Mouse (Mus musculus) kidney, embryonic 16.5 days (tissue): ENCODE data around the gene Jade1. TPM values are rescaled to one million over a fixed set of nuclear protein-coding genes. Genes with fewer than 3 reads are reported as not detected.
A peak's percentile ranks its signal among the peaks of the same experiment; 100 is the strongest.

ENCODE experiments used
- ATAC-seq: fragments of 200-750 bp; cut with Nextera tagmentation; 2 replicates; pipeline ENCODE4 v1.8.0; 2017; ENCODE audit warnings: moderate TSS enrichment; ENCODE audit not compliant: low FRiP score, low TSS enrichment
- H3K27ac ChIP-seq: fragments of 300-500 bp; sonication (generic); 2 replicates; pipeline ENCODE4 v1.5.1; 2014; ENCODE audit warnings: low read length
- H3K27me3 ChIP-seq: fragments of 300-500 bp; sonication (generic); 2 replicates; pipeline ENCODE4 v1.6.1; 2014; ENCODE audit warnings: low read length, control low read depth, mixed read lengths; ENCODE audit not compliant: insufficient read depth
- H3K36me3 ChIP-seq: fragments of 300-500 bp; sonication (generic); 2 replicates; pipeline ENCODE4 v1.6.1; 2014; ENCODE audit warnings: low read length, control low read depth, mixed read lengths; ENCODE audit not compliant: insufficient read depth
- H3K4me1 ChIP-seq: fragments of 300-500 bp; sonication (generic); 2 replicates; pipeline ENCODE4 v1.6.1; 2014; ENCODE audit warnings: low read length, control low read depth, mixed read lengths; ENCODE audit not compliant: insufficient read depth
- H3K4me2 ChIP-seq: fragments of 300-500 bp; sonication (generic); replicated peaks from 2 replicates; pipeline ENCODE4 v1.6.1; 2014; ENCODE audit warnings: low read depth, low read length
- H3K4me3 ChIP-seq: fragments of 300-500 bp; sonication (generic); 2 replicates; pipeline ENCODE4 v1.5.1; 2014; ENCODE audit warnings: mild to moderate bottlenecking, low read length
- H3K9ac ChIP-seq: fragments of 300-500 bp; sonication (generic); replicated peaks from 2 replicates; pipeline ENCODE4 v1.6.1; 2014; ENCODE audit warnings: low read length
- H3K9me3 ChIP-seq: fragments of 300-500 bp; sonication (generic); 2 replicates; pipeline ENCODE4 v1.6.1; 2016; ENCODE audit warnings: low read length, control low read depth
- WGBS: fragments of 180-500 bp; shearing (Covaris S2); extraction: QIAGEN DNeasy Blood & Tissue Kit; methylation state at CpG from one replicate; pipeline ENCODE4 v1.1.7; 2014; 5-methylcytosine and 5-hydroxymethylcytosine counted together
- polyA plus RNA-seq: library from polyadenylated mRNA; unstranded; fragments of >200 nt; fragmentation: Nextera tagmentation; extraction: Ambion mirVana; gene quantifications from 2 replicates; pipeline ENCODE4 v1.2.1, GENCODE M21; 2015

The Jade1 gene
- 21.2 TPM in 2 replicates for polyA plus RNA-seq

DNA sequence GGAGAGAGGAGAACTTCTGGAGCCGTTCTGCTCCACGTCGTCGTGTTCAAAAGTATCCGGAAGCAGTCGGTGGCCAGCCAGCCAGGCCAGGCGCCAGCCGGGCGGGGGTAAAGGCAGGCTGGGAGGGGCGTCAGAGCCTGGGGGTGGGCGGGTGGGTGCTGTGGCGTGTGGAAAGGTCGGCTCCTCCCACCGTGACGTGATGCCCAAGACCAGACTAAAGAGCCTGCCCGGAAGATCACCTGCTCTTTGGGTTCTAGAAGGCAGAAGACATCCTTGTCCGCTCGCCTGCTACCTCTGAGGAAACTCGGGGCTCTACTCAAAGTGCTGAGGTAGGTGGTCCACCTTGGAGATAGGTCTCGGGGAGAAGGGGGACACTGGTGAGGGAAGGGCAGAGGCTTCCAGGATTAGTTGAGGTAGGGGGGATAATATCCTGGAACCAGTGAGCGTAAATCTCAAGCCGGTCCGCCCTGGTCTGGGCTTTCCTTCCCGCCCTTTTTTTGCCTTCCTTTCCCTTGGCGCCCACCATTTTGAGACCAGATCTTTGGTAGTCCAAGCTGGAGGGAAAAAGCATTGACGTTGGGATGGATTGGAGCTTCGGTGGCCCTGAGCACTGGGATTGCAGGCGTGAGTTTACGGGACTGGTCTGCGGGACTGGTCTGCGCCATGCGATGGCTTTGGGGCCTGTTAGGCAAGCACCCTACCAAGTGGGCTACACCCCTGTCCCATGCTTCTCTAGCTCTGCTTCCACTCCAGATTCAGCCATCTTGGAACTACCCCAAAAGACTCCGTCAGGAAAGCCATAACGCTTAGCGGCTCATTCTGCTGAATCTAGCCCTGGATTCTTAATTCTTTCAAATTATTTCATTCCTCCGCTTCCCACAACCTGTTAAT, at the start of gene Jade1:
Gene Jade1 (plus strand): TSS at position 241 of the 891 bp plus-strand sequence.
- 98% methylated on average over 36 of the region's 36 CpGs for WGBS
- Histone ChIP-seq H3K27me3 (no peaks in the 10 kb centered on the region), H3K9ac (no peak within 1 kb of the TSS), H3K4me2 (no peak within 1 kb of the TSS), H3K36me3 (no peaks in the 10 kb centered on the region), H3K27ac (no peak within 1 kb of the TSS), H3K4me3 (no peak within 1 kb of the TSS), H3K4me1 (no peaks in the 10 kb centered on the region), H3K9me3 (peaks cover 4% of the 10 kb centered on the region)
- ATAC-seq = no peak

- Histone ChIP-seq H3K9ac (no peak overlapping the region), H3K4me2 (no peak overlapping the region), H3K27ac (no peak overlapping the region), H3K4me1 (no peaks in the 10 kb centered on the region), H3K27me3 (no peaks in the 10 kb centered on the region), H3K4me3 (no peak overlapping the region), H3K36me3 (no peaks in the 10 kb centered on the region), H3K9me3 (no peaks in the 10 kb centered on the region)
- peak; percentile 54; the same call in 1 of the 2 replicates for ATAC-seq
- WGBS = 79% methylated on average over 2 of the region's 2 CpGs
These were observed 46.1 kb upstream of the Jade1 start for GRCm38 (mm10) chr3:41509441-41509840.

GRCm38 (mm10) chr3:41510191-41510590, 45.3 kb upstream of the Jade1 start:
- no peak for ATAC-seq
- peaks cover 6% of the 10 kb centered on the region; the same call in 1 of the 2 replicates for H3K4me1 ChIP-seq
- no peak overlapping the region for H3K4me3 ChIP-seq
- no peaks in the 10 kb centered on the region for H3K9me3 ChIP-seq
- no peaks in the 10 kb centered on the region for H3K36me3 ChIP-seq
- no peak overlapping the region for H3K27ac ChIP-seq
- no peaks in the 10 kb centered on the region for H3K27me3 ChIP-seq
- WGBS = 61% methylated on average over 9 of the region's 9 CpGs
- no peak overlapping the region for H3K9ac ChIP-seq
- no peak overlapping the region for H3K4me2 ChIP-seq

DNA sequence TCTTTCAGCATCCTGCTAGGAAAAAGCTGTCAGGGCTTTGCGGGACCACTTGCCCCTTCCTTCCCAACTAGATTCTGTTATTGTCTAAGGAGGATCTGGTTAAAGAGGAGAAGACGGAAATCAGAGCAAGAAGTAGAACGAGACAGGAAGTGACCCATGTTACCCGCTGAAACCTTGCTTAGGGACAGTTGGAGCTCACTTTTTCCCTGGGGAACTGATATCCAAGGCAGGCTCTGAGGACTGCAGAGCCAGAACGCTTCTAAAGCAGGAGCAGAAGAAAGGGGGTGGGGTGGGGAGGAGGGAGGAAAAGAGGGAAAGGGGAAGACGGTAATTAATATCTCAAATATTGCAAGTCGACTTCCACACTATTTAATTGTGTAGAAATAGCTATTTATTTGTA, 44.8 kb upstream of the Jade1 start:
- Histone ChIP-seq H3K36me3 (no peaks in the 10 kb centered on the region), H3K4me3 (no peak overlapping the region), H3K27me3 (no peaks in the 10 kb centered on the region), H3K9ac (no peak overlapping the region), H3K4me1 (peaks cover 6% of the 10 kb centered on the region; the same call in 1 of the 2 replicates), H3K4me2 (no peak overlapping the region), H3K27ac (no peak overlapping the region), H3K9me3 (no peaks in the 10 kb centered on the region)
- ATAC-seq = peak; percentile 19; the same call in 1 of the 2 replicates
- WGBS = 50% methylated on average over 7 of the region's 7 CpGs

DNA sequence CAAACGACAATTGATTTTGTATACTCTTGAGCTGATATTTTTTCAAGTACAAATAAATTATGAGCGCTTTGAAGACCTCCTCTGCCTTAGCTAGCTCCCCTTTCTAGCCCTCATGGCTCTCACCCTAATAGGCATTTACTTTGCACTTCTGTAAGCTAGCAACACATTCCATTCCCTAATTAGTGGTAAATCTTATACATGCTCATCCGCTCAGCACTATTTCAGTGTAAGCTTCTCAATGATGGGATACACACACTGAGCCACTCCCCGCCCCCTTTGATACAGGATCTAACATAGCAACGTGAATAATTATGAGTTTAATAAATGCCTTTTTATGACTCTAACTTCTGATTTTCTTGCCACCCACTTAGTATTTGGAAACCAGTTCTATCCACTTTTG, 41.5 kb upstream of the Jade1 start:
- ATAC-seq = no peak
- H3K27me3 ChIP-seq = no peaks in the 10 kb centered on the region
- no peak overlapping the region for H3K27ac ChIP-seq
- H3K4me2 ChIP-seq = no peak overlapping the region
- peaks cover 6% of the 10 kb centered on the region; the same call in 1 of the 2 replicates for H3K4me1 ChIP-seq
- H3K36me3 ChIP-seq = no peaks in the 10 kb centered on the region
- no peak overlapping the region for H3K4me3 ChIP-seq
- 73% methylated on average over 5 of the region's 5 CpGs for WGBS
- H3K9ac ChIP-seq = no peak overlapping the region
- no peaks in the 10 kb centered on the region for H3K9me3 ChIP-seq

- Histone ChIP-seq H3K4me1 (peaks cover 6% of the 10 kb centered on the region; the same call in 1 of the 2 replicates), H3K9me3 (no peaks in the 10 kb centered on the region), H3K4me3 (no peak overlapping the region), H3K36me3 (no peaks in the 10 kb centered on the region), H3K27me3 (no peaks in the 10 kb centered on the region), H3K9ac (no peak overlapping the region), H3K4me2 (no peak overlapping the region), H3K27ac (peak overlapping the region; percentile 34; the same call in 1 of the 2 replicates)
- ATAC-seq = no peak
- WGBS = 66% methylated on average over 11 of the region's 11 CpGs
These were observed 40.7 kb upstream of the Jade1 start for GRCm38 (mm10) chr3:41514683-41515305.

GRCm38 (mm10) chr3:41516961-41517518, 38.5 kb upstream of the Jade1 start:
- no peak for ATAC-seq
- H3K4me3 ChIP-seq = no peak overlapping the region
- H3K9me3 ChIP-seq = no peaks in the 10 kb centered on the region
- no peak overlapping the region for H3K4me2 ChIP-seq
- peaks cover 10% of the 10 kb centered on the region for H3K4me1 ChIP-seq
- 82% methylated on average over 8 of the region's 8 CpGs for WGBS
- no peaks in the 10 kb centered on the region for H3K27me3 ChIP-seq
- H3K27ac ChIP-seq = no peak overlapping the region
- no peaks in the 10 kb centered on the region for H3K36me3 ChIP-seq
- H3K9ac ChIP-seq = no peak overlapping the region

DNA sequence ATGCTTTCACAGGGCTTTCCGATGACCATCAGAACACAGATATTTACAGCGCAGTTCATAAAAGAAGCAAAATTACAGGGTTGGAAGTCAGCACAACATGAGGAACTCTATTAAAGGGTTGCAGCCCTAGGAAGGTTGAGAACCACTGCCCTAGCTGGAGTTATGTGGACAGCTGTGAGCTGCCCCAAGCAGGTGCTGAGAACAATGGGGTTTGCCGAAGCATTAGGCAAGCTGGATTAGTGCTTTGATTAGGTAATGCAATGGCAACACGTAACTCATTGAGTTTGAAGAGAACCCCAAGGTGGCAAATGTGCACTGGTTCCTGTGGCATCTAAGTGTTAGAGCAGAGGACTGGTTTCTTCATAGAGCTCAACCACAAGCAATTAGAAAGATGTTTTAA, 34.6 kb upstream of the Jade1 start:
- WGBS = 88% methylated on average over 4 of the region's 4 CpGs

GRCm38 (mm10) chr3:41521733-41522132, 33.8 kb upstream of the Jade1 start:
- Histone ChIP-seq H3K27me3 (no peaks in the 10 kb centered on the region), H3K9me3 (no peaks in the 10 kb centered on the region), H3K4me2 (peak overlapping the region; percentile 18), H3K9ac (no peak overlapping the region), H3K4me3 (no peak overlapping the region), H3K27ac (peak overlapping the region; percentile 39; the same call in 1 of the 2 replicates), H3K36me3 (no peaks in the 10 kb centered on the region), H3K4me1 (peaks cover 6% of the 10 kb centered on the region)
- ATAC-seq = 0 out of 2 replicates have a peak, but pooled peaks have one; percentile 18
- WGBS = 47% methylated on average over 3 of the region's 3 CpGs

More for the DNA sequence above, 34.6 kb upstream of the Jade1 start:
- H3K27me3 ChIP-seq = no peaks in the 10 kb centered on the region
- no peaks in the 10 kb centered on the region for H3K9me3 ChIP-seq
- ATAC-seq = no peak
- H3K9ac ChIP-seq = no peak overlapping the region
- H3K4me2 ChIP-seq = no peak overlapping the region
- H3K4me1 ChIP-seq = peaks cover 6% of the 10 kb centered on the region
- H3K27ac ChIP-seq = no peak overlapping the region
- H3K36me3 ChIP-seq = no peaks in the 10 kb centered on the region
- H3K4me3 ChIP-seq = no peak overlapping the region
